Mouse (Mus musculus) limb, embryonic 11.5 days (tissue): Measurements from ENCODE around the gene Bst1. TPM values are rescaled to one million over a fixed set of nuclear protein-coding genes. Genes with fewer than 3 reads are reported as not detected.

Experiments used
- ATAC-seq: fragments of 200-750 bp; cut with Nextera tagmentation; 2 replicates; pipeline ENCODE4 v1.8.0; 2017; ENCODE audit warnings: low read depth; ENCODE audit not compliant: insufficient number of reproducible peaks, low FRiP score, low TSS enrichment
- DNase-seq: peaks from one replicate; pipeline ENCODE4 v3.0.0-alpha.2; 2015; ENCODE audit warnings: low spot score
- H3K27ac ChIP-seq: fragments of 300-500 bp; sonication (generic); replicated peaks from 2 replicates; pipeline ENCODE4 v1.5.1; 2014; ENCODE audit warnings: low read depth, mild to moderate bottlenecking, low read length
- H3K27me3 ChIP-seq: fragments of 300-500 bp; sonication (generic); 2 replicates; pipeline ENCODE4 v1.6.1; 2014; ENCODE audit warnings: mild to moderate bottlenecking, low read length, mixed read lengths; ENCODE audit not compliant: control insufficient read depth, insufficient read depth
- H3K36me3 ChIP-seq: fragments of 300-500 bp; sonication (generic); 2 replicates; pipeline ENCODE4 v1.6.1; 2014; ENCODE audit warnings: mild to moderate bottlenecking, low read length, moderate library complexity, mixed read lengths; ENCODE audit not compliant: control insufficient read depth, insufficient read depth
- H3K4me1 ChIP-seq: fragments of 300-500 bp; sonication (generic); 2 replicates; pipeline ENCODE4 v1.6.1; 2014; ENCODE audit warnings: low read length, mixed read lengths; ENCODE audit not compliant: control insufficient read depth, insufficient read depth
- H3K4me2 ChIP-seq: fragments of 300-500 bp; sonication (generic); 2 replicates; pipeline ENCODE4 v1.6.1; 2014; ENCODE audit warnings: low read depth, mild to moderate bottlenecking, moderate library complexity; ENCODE audit not compliant: severe bottlenecking
- H3K4me3 ChIP-seq: fragments of 300-500 bp; sonication (generic); 2 replicates; pipeline ENCODE4 v1.5.1; 2014; ENCODE audit warnings: low read depth, low read length
- H3K9ac ChIP-seq: fragments of 300-500 bp; sonication (generic); 2 replicates; pipeline ENCODE4 v1.6.1; 2014; ENCODE audit warnings: mild to moderate bottlenecking, low read length
- H3K9me3 ChIP-seq: fragments of 300-500 bp; sonication (generic); 2 replicates; pipeline ENCODE4 v1.6.1; 2016; ENCODE audit warnings: low read length; ENCODE audit not compliant: control insufficient read depth
- WGBS: fragments of 180-500 bp; shearing (Covaris S2); extraction: QIAGEN DNeasy Blood & Tissue Kit; methylation state at CpG from one replicate; pipeline ENCODE4 v1.1.7; 2014; 5-methylcytosine and 5-hydroxymethylcytosine counted together
- polyA plus RNA-seq: library from polyadenylated mRNA; unstranded; fragments of >200 nt; fragmentation: Nextera tagmentation; extraction: Ambion mirVana; gene quantifications from 2 replicates; pipeline ENCODE4 v1.2.1, GENCODE M21; 2014

Gene Bst1
- polyA plus RNA-seq, 1 experiment from 2014 or later = not detected

GRCm38 (mm10) chr5:43822199-43822598 is 3.5 kb downstream of the Bst1 start:
- no peak for ATAC-seq

DNA sequence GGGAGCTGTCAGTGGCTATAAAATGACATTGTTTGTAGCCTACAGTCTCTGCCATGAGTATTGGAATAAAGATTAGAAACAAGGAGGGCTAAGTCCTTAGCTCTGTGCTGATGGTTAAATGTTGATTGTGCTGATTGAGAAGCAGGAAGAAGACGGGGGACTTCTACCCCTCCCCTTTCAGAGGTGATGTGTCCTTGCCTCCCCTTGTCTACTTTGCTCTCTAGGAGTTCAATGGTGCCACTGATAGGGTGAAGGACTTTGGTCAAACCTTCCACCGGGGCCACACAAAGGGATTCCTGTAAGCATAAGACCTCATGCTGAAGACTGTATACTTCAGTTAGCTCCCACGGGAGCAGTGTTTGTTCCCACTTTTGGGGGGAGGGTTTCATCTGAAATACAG is 4.1 kb downstream of the Bst1 start:
- DNase-seq (no peak), ATAC-seq (no peak)
- H3K4me1 ChIP-seq = peaks cover 11% of the 10 kb centered on the region; the same call in 1 of the 2 replicates
- H3K4me2 ChIP-seq = no peak overlapping the region
- no peak overlapping the region for H3K9ac ChIP-seq
- WGBS = 91% methylated on average over 3 of the region's 3 CpGs
- no peak overlapping the region for H3K4me3 ChIP-seq
- H3K27me3 ChIP-seq = no peaks in the 10 kb centered on the region
- H3K9me3 ChIP-seq = no peaks in the 10 kb centered on the region
- H3K36me3 ChIP-seq = no peaks in the 10 kb centered on the region
- H3K27ac ChIP-seq = no peak overlapping the region

More at GRCm38 (mm10) chr5:43822199-43822598, 3.5 kb downstream of the Bst1 start:
- no peak overlapping the region for H3K27ac ChIP-seq
- DNase-seq = no peak
- H3K27me3 ChIP-seq = no peaks in the 10 kb centered on the region
- peaks cover 11% of the 10 kb centered on the region; the same call in 1 of the 2 replicates for H3K4me1 ChIP-seq
- no peaks in the 10 kb centered on the region for H3K36me3 ChIP-seq
- no peaks in the 10 kb centered on the region for H3K9me3 ChIP-seq
- H3K9ac ChIP-seq = no peak overlapping the region
- no peak overlapping the region for H3K4me3 ChIP-seq
- WGBS = 95% methylated on average over 8 of the region's 8 CpGs
- no peak overlapping the region for H3K4me2 ChIP-seq

- Histone ChIP-seq H3K4me2 (no peak overlapping the region), H3K9ac (no peak overlapping the region), H3K4me1 (no peaks in the 10 kb centered on the region; the same call in 1 of the 2 replicates), H3K4me3 (no peak overlapping the region), H3K9me3 (no peaks in the 10 kb centered on the region), H3K36me3 (no peaks in the 10 kb centered on the region), H3K27ac (no peak overlapping the region), H3K27me3 (no peaks in the 10 kb centered on the region)
- DNase-seq (no peak), ATAC-seq (no peak)
- 83% methylated on average over 3 of the region's 3 CpGs for WGBS
Measured at GRCm38 (mm10) chr5:43824580-43824979, 5.9 kb downstream of the Bst1 start.

DNA sequence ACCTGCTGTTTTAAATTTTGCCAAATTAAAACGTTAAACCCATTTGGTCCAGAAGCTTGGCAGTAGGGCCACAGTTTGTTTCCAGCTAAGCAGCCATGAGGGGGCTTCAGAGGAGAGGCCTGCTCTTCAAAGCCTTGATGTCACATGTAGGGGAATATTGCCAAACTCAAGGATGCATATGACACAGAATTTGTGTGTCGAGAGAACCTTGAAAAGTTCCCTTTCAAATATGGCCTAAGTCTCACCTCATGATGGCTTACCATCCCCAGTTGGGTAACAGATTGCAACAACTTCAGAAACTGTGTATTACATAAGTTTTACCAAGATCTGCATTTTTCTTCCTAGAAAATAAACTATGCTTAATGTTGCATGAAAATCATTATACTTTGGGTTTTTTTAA is 8.2 kb downstream of the Bst1 start:
- Histone ChIP-seq H3K4me2 (no peak overlapping the region), H3K9ac (no peak overlapping the region), H3K36me3 (no peaks in the 10 kb centered on the region), H3K4me1 (no peaks in the 10 kb centered on the region), H3K9me3 (no peaks in the 10 kb centered on the region), H3K27ac (no peak overlapping the region), H3K4me3 (no peak overlapping the region), H3K27me3 (no peaks in the 10 kb centered on the region)
- no peak for ATAC-seq
- WGBS = 78% methylated on average over 2 of the region's 2 CpGs
- DNase-seq = no peak

DNA sequence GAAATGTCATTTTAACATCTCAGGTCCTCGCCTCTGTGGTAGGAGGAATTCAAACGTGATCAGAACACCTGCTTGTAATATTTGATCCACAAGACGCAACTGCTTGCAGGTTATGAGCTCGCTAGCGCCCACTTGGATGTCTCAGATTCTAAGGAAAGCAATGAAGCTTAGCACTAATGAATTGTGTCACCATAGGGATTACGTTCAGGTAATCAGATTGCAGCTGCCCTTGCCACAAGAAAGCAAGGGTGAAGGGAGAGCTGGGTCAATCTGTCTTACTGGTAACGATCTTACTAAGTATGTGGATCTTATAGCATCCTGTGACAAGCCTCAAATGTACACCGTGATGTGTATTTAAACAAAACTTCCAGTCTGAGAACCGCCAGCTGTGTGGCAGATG is 8.7 kb downstream of the Bst1 start:
- Histone ChIP-seq H3K4me1 (no peaks in the 10 kb centered on the region), H3K36me3 (no peaks in the 10 kb centered on the region), H3K27ac (no peak overlapping the region), H3K9ac (no peak overlapping the region), H3K27me3 (no peaks in the 10 kb centered on the region), H3K4me2 (no peak overlapping the region), H3K9me3 (no peaks in the 10 kb centered on the region), H3K4me3 (no peak overlapping the region)
- 59% methylated on average over 9 of the region's 9 CpGs for WGBS
- ATAC-seq (no peak), DNase-seq (no peak)

DNA sequence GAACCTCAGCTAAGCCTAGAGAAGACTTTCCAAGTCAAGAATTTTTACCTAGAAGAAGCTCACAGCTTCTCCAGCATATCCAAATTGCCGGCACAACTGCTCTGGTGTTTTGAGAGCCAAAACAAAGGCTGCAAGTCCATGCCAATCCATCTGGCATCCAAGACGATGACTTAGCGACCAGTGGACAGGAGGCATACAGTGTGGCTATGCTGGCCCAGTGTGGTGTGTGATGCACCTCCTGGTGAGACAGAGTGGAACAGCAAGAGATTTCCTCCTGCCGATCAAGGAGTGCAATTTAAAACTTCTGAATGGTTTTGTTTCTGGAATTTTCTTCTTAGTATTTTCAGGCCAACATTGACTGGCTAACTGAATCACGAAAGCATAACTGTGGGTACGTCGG is 17.9 kb downstream of the Bst1 start:
- Histone ChIP-seq H3K36me3 (no peaks in the 10 kb centered on the region), H3K27ac (no peak overlapping the region), H3K9ac (no peak overlapping the region), H3K9me3 (no peaks in the 10 kb centered on the region), H3K4me1 (no peaks in the 10 kb centered on the region), H3K4me2 (no peak overlapping the region), H3K27me3 (no peaks in the 10 kb centered on the region), H3K4me3 (no peak overlapping the region)
- DNase-seq (no peak), ATAC-seq (no peak)
- 94% methylated on average over 7 of the region's 7 CpGs for WGBS

DNA sequence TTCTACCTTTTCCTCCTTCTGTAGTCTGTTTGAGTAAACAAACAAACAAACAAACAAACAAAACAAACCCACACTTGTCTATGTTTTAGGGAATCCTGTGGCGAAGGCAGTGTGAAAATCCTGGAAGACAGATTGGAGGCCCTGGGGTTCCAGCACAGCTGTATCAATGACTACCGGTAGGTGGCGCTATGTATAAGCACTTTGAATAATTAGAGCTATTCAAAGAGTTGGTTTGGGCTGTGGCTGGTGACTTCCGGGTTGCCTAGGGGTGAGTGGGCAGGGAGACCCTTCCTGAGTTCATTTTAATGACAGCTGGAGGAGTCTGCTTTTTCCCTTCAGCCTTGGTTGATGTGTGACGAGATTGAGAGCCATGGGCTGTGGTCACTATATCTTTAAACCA is 18.7 kb downstream of the Bst1 start:
- Histone ChIP-seq H3K9ac (no peak overlapping the region), H3K27me3 (no peaks in the 10 kb centered on the region), H3K4me3 (no peak overlapping the region), H3K4me2 (no peak overlapping the region), H3K4me1 (no peaks in the 10 kb centered on the region), H3K27ac (no peak overlapping the region), H3K9me3 (no peaks in the 10 kb centered on the region), H3K36me3 (no peaks in the 10 kb centered on the region)
- DNase-seq (peak; percentile 67), ATAC-seq (no peak)
- WGBS = 55% methylated on average over 5 of the region's 5 CpGs

GRCm38 (mm10) chr5:43841144-43842010 is 22.7 kb downstream of the Bst1 start:
- no peaks in the 10 kb centered on the region for H3K4me1 ChIP-seq
- no peaks in the 10 kb centered on the region for H3K27me3 ChIP-seq
- 52% methylated on average over 11 of the region's 11 CpGs for WGBS
- no peaks in the 10 kb centered on the region; the same call in 1 of the 2 replicates for H3K9me3 ChIP-seq
- H3K4me3 ChIP-seq = no peak overlapping the region
- peak; percentile 62 for DNase-seq
- no peak for ATAC-seq
- H3K36me3 ChIP-seq = no peaks in the 10 kb centered on the region
- H3K4me2 ChIP-seq = no peak overlapping the region
- no peak overlapping the region for H3K9ac ChIP-seq
- H3K27ac ChIP-seq = no peak overlapping the region

DNA sequence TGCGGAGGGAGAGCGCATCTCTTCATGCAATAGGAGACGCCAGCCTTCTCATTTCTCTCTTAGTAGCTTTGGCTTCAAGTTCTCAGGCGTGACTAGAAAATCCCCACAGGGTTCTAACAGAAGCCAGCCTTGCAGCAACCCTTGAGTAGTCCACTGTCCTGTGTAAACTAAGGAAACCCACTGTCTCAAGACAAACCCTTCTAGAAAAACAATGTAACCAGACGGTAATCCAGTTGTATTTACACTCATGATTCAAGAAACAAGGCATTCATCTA is 23.3 kb downstream of the Bst1 start:
- Histone ChIP-seq H3K27me3 (no peaks in the 10 kb centered on the region), H3K9ac (no peak overlapping the region), H3K4me1 (no peaks in the 10 kb centered on the region), H3K36me3 (no peaks in the 10 kb centered on the region), H3K4me3 (no peak overlapping the region), H3K9me3 (no peaks in the 10 kb centered on the region; the same call in 1 of the 2 replicates), H3K27ac (no peak overlapping the region), H3K4me2 (no peak overlapping the region)
- WGBS = 88% methylated on average over 5 of the region's 5 CpGs
- ATAC-seq (no peak), DNase-seq (no peak)
